Mouse (Mus musculus): Measurements from ENCODE around the gene Nf2. TPM values are rescaled to one million over a fixed set of nuclear protein-coding genes. Genes with fewer than 3 reads are reported as not detected.

Nf2 gene
- polyA plus RNA-seq, 1 experiment from 2014 or later: 31.9 TPM

DNA sequence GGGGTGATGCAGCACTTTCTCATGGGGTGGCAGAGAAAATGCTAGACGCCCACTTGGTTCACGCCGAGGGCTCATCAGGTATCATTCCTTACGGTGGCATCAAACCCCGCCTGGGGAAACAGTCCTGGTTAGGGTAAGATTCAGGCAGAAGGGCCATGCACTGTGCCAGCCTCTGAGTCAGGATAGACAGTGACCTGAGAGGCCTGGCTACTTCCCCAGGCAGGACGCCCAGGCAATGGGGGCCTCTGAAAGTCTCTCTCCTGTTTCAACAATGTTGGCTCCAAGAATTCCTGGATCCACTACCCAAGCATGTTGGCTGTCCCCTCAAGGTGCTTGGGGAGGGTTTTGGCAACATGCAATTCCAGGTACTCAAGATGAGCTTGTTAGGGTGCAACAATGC, 79.5 kb downstream of the Nf2 start:
- WGBS: 93% methylated on average over 6 of the region's 6 CpGs
- Histone ChIP-seq H3K4me3 (ENCODE audit: low read depth, low read length) (no peak overlapping the region), H3K4me1 (ENCODE audit: control insufficient read depth, insufficient read depth, low read length) (no peaks in the 10 kb centered on the region), H3K36me3 (ENCODE audit: control insufficient read depth, insufficient read depth, low read length) (peaks cover 6% of the 10 kb centered on the region; the same call in 1 of the 2 replicates), H3K27me3 (ENCODE audit: control insufficient read depth, insufficient read depth, low read length) (no peaks in the 10 kb centered on the region), H3K9ac (replicated peaks; ENCODE audit: low read depth, low read length) (no peak overlapping the region), H3K4me2 (replicated peaks; ENCODE audit: low read depth, low read length) (no peak overlapping the region), H3K9me3 (ENCODE audit: control insufficient read depth, low read depth, low read length) (no peaks in the 10 kb centered on the region), H3K27ac (ENCODE audit: low read length) (no peak overlapping the region)
- ATAC-seq (ENCODE audit: insufficient number of reproducible peaks, insufficient read depth, low FRiP score, low read depth): no peak

DNA sequence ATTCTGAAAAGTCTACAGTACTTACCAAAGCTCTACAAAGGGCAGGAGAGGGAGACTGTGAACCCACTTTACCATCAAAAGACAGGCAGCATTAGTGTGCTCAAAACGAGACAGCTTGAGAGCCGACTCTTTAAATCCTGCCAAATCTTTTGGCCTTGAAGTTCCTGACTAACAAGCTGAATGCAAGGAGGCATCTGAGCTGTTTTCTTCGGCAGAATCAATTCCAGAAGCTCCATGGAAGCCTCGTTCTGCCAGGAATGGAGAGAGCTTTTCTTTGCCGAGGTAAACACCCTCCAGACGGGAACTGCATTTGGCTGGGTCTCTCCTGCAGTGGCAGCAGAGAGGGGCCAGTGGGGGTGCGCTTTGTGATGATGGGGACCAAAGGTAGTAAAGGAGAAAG, 80.0 kb downstream of the Nf2 start:
- H3K4me2 ChIP-seq (replicated peaks; ENCODE audit: low read depth, low read length): no peak overlapping the region
- no peak for ATAC-seq (ENCODE audit: insufficient number of reproducible peaks, insufficient read depth, low FRiP score, low read depth)
- no peaks in the 10 kb centered on the region for H3K4me1 ChIP-seq (ENCODE audit: control insufficient read depth, insufficient read depth, low read length)
- no peaks in the 10 kb centered on the region for H3K9me3 ChIP-seq (ENCODE audit: control insufficient read depth, low read depth, low read length)
- no peak overlapping the region for H3K27ac ChIP-seq (ENCODE audit: low read length)
- H3K36me3 ChIP-seq (ENCODE audit: control insufficient read depth, insufficient read depth, low read length): peaks cover 6% of the 10 kb centered on the region; the same call in 1 of the 2 replicates
- WGBS: 74% methylated on average over 7 of the region's 7 CpGs
- H3K27me3 ChIP-seq (ENCODE audit: control insufficient read depth, insufficient read depth, low read length): no peaks in the 10 kb centered on the region
- H3K9ac ChIP-seq (replicated peaks; ENCODE audit: low read depth, low read length): no peak overlapping the region
- no peak overlapping the region for H3K4me3 ChIP-seq (ENCODE audit: low read depth, low read length)

GRCm38 (mm10) chr11:4768399-4768798, 80.9 kb downstream of the Nf2 start:
- Histone ChIP-seq H3K9me3 (ENCODE audit: control insufficient read depth, low read depth, low read length) (no peaks in the 10 kb centered on the region), H3K27ac (ENCODE audit: low read length) (no peak overlapping the region), H3K36me3 (ENCODE audit: control insufficient read depth, insufficient read depth, low read length) (peaks cover 6% of the 10 kb centered on the region; the same call in 1 of the 2 replicates), H3K27me3 (ENCODE audit: control insufficient read depth, insufficient read depth, low read length) (no peaks in the 10 kb centered on the region; the same call in 1 of the 2 replicates), H3K4me1 (ENCODE audit: control insufficient read depth, insufficient read depth, low read length) (no peaks in the 10 kb centered on the region), H3K4me3 (ENCODE audit: low read depth, low read length) (no peak overlapping the region), H3K9ac (replicated peaks; ENCODE audit: low read depth, low read length) (no peak overlapping the region), H3K4me2 (replicated peaks; ENCODE audit: low read depth, low read length) (no peak overlapping the region)
- WGBS: 83% methylated on average over 4 of the region's 4 CpGs
- ATAC-seq (ENCODE audit: insufficient number of reproducible peaks, insufficient read depth, low FRiP score, low read depth): no peak

GRCm38 (mm10) chr11:4764476-4764875, 84.9 kb downstream of the Nf2 start:
- H3K4me3 ChIP-seq (ENCODE audit: low read depth, low read length): no peak overlapping the region
- H3K36me3 ChIP-seq (ENCODE audit: control insufficient read depth, insufficient read depth, low read length): no peaks in the 10 kb centered on the region
- H3K27me3 ChIP-seq (ENCODE audit: control insufficient read depth, insufficient read depth, low read length): no peaks in the 10 kb centered on the region; the same call in 1 of the 2 replicates
- no peak overlapping the region for H3K9ac ChIP-seq (replicated peaks; ENCODE audit: low read depth, low read length)
- H3K4me1 ChIP-seq (ENCODE audit: control insufficient read depth, insufficient read depth, low read length): 0 out of 2 replicates have a peak, but pooled peaks cover 4% of the 10 kb centered on the region
- H3K4me2 ChIP-seq (replicated peaks; ENCODE audit: low read depth, low read length): no peak overlapping the region
- H3K27ac ChIP-seq (ENCODE audit: low read length): no peak overlapping the region
- no peak for ATAC-seq (ENCODE audit: insufficient number of reproducible peaks, insufficient read depth, low FRiP score, low read depth)
- WGBS: 53% methylated on average over 5 of the region's 5 CpGs
- no peaks in the 10 kb centered on the region for H3K9me3 ChIP-seq (ENCODE audit: control insufficient read depth, low read depth, low read length)

DNA sequence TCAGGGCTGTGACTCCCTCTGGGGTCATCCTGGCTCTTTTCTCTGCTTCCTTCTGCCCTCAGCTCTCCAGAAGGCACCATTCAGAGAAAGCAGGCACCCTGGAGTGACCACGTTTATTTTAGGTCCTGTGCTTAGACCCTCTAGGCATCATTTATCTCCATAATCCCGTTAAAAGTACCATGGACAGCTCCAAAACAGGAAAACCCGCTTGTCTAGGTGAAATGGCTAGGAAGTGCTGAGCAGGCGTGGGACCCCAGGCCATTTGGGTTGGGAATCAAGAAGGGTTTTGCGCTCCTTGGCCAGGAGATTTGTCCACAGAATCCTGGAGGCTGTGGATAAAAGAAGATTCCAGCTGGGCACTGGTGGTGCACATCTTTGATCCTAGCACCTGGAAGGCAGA, 85.7 kb downstream of the Nf2 start:
- no peaks in the 10 kb centered on the region; the same call in 1 of the 2 replicates for H3K27me3 ChIP-seq (ENCODE audit: control insufficient read depth, insufficient read depth, low read length)
- 19% methylated on average over 5 of the region's 5 CpGs for WGBS
- H3K4me3 ChIP-seq (ENCODE audit: low read depth, low read length): no peak overlapping the region
- no peak overlapping the region for H3K9ac ChIP-seq (replicated peaks; ENCODE audit: low read depth, low read length)
- 0 out of 2 replicates have a peak, but pooled peaks cover 4% of the 10 kb centered on the region for H3K4me1 ChIP-seq (ENCODE audit: control insufficient read depth, insufficient read depth, low read length)
- no peaks in the 10 kb centered on the region for H3K9me3 ChIP-seq (ENCODE audit: control insufficient read depth, low read depth, low read length)
- ATAC-seq (ENCODE audit: insufficient number of reproducible peaks, insufficient read depth, low FRiP score, low read depth): no peak
- H3K27ac ChIP-seq (ENCODE audit: low read length): no peak overlapping the region
- no peak overlapping the region for H3K4me2 ChIP-seq (replicated peaks; ENCODE audit: low read depth, low read length)
- no peaks in the 10 kb centered on the region for H3K36me3 ChIP-seq (ENCODE audit: control insufficient read depth, insufficient read depth, low read length)

- H3K4me1 ChIP-seq (ENCODE audit: control insufficient read depth, insufficient read depth, low read length): 0 out of 2 replicates have a peak, but pooled peaks cover 4% of the 10 kb centered on the region
- H3K4me2 ChIP-seq (replicated peaks; ENCODE audit: low read depth, low read length): no peak overlapping the region
- H3K27ac ChIP-seq (ENCODE audit: low read length): no peak overlapping the region
- H3K9ac ChIP-seq (replicated peaks; ENCODE audit: low read depth, low read length): no peak overlapping the region
- H3K9me3 ChIP-seq (ENCODE audit: control insufficient read depth, low read depth, low read length): no peaks in the 10 kb centered on the region
- no peaks in the 10 kb centered on the region; the same call in 1 of the 2 replicates for H3K27me3 ChIP-seq (ENCODE audit: control insufficient read depth, insufficient read depth, low read length)
- no peaks in the 10 kb centered on the region for H3K36me3 ChIP-seq (ENCODE audit: control insufficient read depth, insufficient read depth, low read length)
- no peak overlapping the region for H3K4me3 ChIP-seq (ENCODE audit: low read depth, low read length)
- ATAC-seq (ENCODE audit: insufficient number of reproducible peaks, insufficient read depth, low FRiP score, low read depth): no peak
- WGBS: 20% methylated on average over 2 of the region's 2 CpGs
These were observed 86.8 kb downstream of the Nf2 start for GRCm38 (mm10) chr11:4762511-4762910.

- Histone ChIP-seq H3K4me1 (ENCODE audit: control insufficient read depth, insufficient read depth, low read length) (0 out of 2 replicates have a peak, but pooled peaks cover 4% of the 10 kb centered on the region), H3K9ac (replicated peaks; ENCODE audit: low read depth, low read length) (no peak overlapping the region), H3K27ac (ENCODE audit: low read length) (no peak overlapping the region), H3K36me3 (ENCODE audit: control insufficient read depth, insufficient read depth, low read length) (no peaks in the 10 kb centered on the region), H3K27me3 (ENCODE audit: control insufficient read depth, insufficient read depth, low read length) (no peaks in the 10 kb centered on the region; the same call in 1 of the 2 replicates), H3K4me2 (replicated peaks; ENCODE audit: low read depth, low read length) (no peak overlapping the region), H3K4me3 (ENCODE audit: low read depth, low read length) (no peak overlapping the region), H3K9me3 (ENCODE audit: control insufficient read depth, low read depth, low read length) (no peaks in the 10 kb centered on the region)
- ATAC-seq (ENCODE audit: insufficient number of reproducible peaks, insufficient read depth, low FRiP score, low read depth): no peak
- 12% methylated on average over 6 of the region's 6 CpGs for WGBS
These were observed 87.3 kb downstream of the Nf2 start for GRCm38 (mm10) chr11:4761991-4762390.

DNA sequence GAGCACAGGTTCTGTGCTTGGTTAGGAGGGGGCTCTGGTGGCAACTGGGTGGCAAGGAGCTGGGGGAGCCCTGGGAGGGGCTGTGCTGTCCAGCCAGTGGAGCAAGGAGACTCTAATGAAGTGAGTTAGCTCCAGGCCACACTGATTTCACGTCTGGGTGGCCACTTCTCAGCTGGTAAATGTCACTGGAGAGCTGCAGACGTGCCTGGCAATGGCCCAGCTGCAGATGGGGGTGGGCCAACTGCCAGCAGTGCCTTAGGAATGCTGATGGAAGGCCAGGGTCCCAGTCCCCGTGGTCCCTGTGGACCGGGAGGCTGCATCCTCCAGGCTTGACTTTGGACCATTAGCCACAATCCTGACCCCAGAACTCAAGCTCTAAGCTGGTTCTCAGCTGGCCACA, 88.9 kb downstream of the Nf2 start:
- no peaks in the 10 kb centered on the region for H3K9me3 ChIP-seq (ENCODE audit: control insufficient read depth, low read depth, low read length)
- no peaks in the 10 kb centered on the region; the same call in 1 of the 2 replicates for H3K27me3 ChIP-seq (ENCODE audit: control insufficient read depth, insufficient read depth, low read length)
- no peak for ATAC-seq (ENCODE audit: insufficient number of reproducible peaks, insufficient read depth, low FRiP score, low read depth)
- no peaks in the 10 kb centered on the region for H3K36me3 ChIP-seq (ENCODE audit: control insufficient read depth, insufficient read depth, low read length)
- H3K9ac ChIP-seq (replicated peaks; ENCODE audit: low read depth, low read length): no peak overlapping the region
- WGBS: 31% methylated on average over 4 of the region's 4 CpGs
- no peak overlapping the region for H3K4me3 ChIP-seq (ENCODE audit: low read depth, low read length)
- H3K4me2 ChIP-seq (replicated peaks; ENCODE audit: low read depth, low read length): no peak overlapping the region
- no peak overlapping the region for H3K27ac ChIP-seq (ENCODE audit: low read length)
- 0 out of 2 replicates have a peak, but pooled peaks cover 4% of the 10 kb centered on the region for H3K4me1 ChIP-seq (ENCODE audit: control insufficient read depth, insufficient read depth, low read length)

DNA sequence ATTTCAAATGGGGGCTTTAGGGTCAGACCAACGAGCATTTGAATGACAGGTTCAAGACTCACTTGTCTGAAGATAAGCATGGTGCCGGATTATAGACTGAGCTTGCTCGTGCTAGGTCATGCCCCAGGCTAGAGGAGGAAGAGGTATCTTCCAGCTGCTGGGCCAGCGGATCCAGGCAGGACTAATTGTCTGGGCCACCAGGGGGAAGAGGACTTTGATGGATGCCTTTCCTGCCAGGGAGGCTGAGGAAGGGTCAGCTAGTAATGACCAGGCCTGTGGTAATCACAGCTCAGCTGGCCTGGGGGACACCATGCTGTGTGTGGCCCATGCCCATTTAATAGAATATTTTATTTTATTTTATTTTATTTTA, 91.6 kb downstream of the Nf2 start:
- ATAC-seq (ENCODE audit: insufficient number of reproducible peaks, insufficient read depth, low FRiP score, low read depth): no peak
- Histone ChIP-seq H3K27ac (ENCODE audit: low read length) (no peak overlapping the region), H3K36me3 (ENCODE audit: control insufficient read depth, insufficient read depth, low read length) (no peaks in the 10 kb centered on the region), H3K4me1 (ENCODE audit: control insufficient read depth, insufficient read depth, low read length) (0 out of 2 replicates have a peak, but pooled peaks cover 4% of the 10 kb centered on the region), H3K27me3 (ENCODE audit: control insufficient read depth, insufficient read depth, low read length) (no peaks in the 10 kb centered on the region; the same call in 1 of the 2 replicates), H3K4me2 (replicated peaks; ENCODE audit: low read depth, low read length) (no peak overlapping the region), H3K9me3 (ENCODE audit: control insufficient read depth, low read depth, low read length) (no peaks in the 10 kb centered on the region), H3K9ac (replicated peaks; ENCODE audit: low read depth, low read length) (no peak overlapping the region), H3K4me3 (ENCODE audit: low read depth, low read length) (no peak overlapping the region)
- 22% methylated on average over 4 of the region's 4 CpGs for WGBS

Data from stomach, embryonic 14.5 days (tissue).